Mouse (Mus musculus) E14TG2a.4 (cell line): ENCODE measurements around the gene Pcyox1.

Source experiments
- CTCF ChIP-seq: conservative IDR thresholded peaks from 2 replicates; pipeline ENCODE4 v1.5.1; 2014; ENCODE audit warnings: low read length
- NANOG ChIP-seq: IDR thresholded peaks from 2 replicates; pipeline ENCODE4 v1.6.1; 2014; ENCODE audit warnings: borderline replicate concordance, low read length, mixed read lengths

DNA sequence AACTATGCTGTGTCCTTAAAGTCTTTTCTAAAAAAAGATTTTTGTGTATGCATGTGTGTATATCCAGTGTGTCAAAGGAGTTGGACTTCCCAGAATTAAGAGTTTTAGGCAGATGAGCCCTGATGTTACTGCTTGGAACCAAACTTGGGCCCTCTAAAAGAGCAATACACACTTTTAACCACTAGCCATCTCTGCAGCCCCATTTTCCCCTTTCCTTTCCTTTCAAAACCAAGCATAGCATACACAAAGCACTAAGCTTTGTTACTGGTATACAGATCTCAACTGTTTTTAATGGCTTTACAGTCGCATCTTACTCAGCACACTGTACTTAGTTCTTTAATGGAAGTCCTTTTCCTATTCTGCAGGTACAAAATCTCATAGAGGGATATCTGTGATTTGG lies 42.6 kb upstream of the Pcyox1 start:
- no peak for TF ChIP-seq CTCF
- TF ChIP-seq NANOG, result no peak
